Mouse (Mus musculus) retina, embryonic 14.5 days (tissue): Measurements from ENCODE around the gene Nmt1.

Experiments used
- DNase-seq: peaks from one replicate; pipeline ENCODE4 v3.0.0-alpha.2; 2015; ENCODE audit warnings: low spot score

The Nmt1 gene

GRCm38 (mm10) chr11:103005254-103005981 lies 22.6 kb upstream of the Nmt1 start:
- DNase-seq: no peak

GRCm38 (mm10) chr11:103006286-103007000 lies 21.5 kb upstream of the Nmt1 start:
- no peak for DNase-seq

- DNase-seq: no peak
Observed at GRCm38 (mm10) chr11:103007001-103007340, 21.0 kb upstream of the Nmt1 start.

- DNase-seq: no peak
Observed at GRCm38 (mm10) chr11:103008558-103008957, 19.4 kb upstream of the Nmt1 start.

- no peak for DNase-seq
Observed at GRCm38 (mm10) chr11:103009208-103009607, 18.8 kb upstream of the Nmt1 start.

- no peak for DNase-seq
Observed at GRCm38 (mm10) chr11:103010454-103011205, 17.4 kb upstream of the Nmt1 start.

- DNase-seq: no peak
Observed at GRCm38 (mm10) chr11:103011206-103011497, 16.8 kb upstream of the Nmt1 start.

GRCm38 (mm10) chr11:103015881-103016825 lies 11.8 kb upstream of the Nmt1 start:
- DNase-seq: no peak

GRCm38 (mm10) chr11:103016930-103017329 lies 11.1 kb upstream of the Nmt1 start:
- peak; percentile 95 for DNase-seq

GRCm38 (mm10) chr11:103017661-103018060 lies 10.3 kb upstream of the Nmt1 start:
- no peak for DNase-seq

- no peak for DNase-seq
Observed at GRCm38 (mm10) chr11:103018860-103019259, 9.1 kb upstream of the Nmt1 start.

GRCm38 (mm10) chr11:103019325-103019724 lies 8.7 kb upstream of the Nmt1 start:
- no peak for DNase-seq

GRCm38 (mm10) chr11:103020713-103021335 lies 7.2 kb upstream of the Nmt1 start:
- no peak for DNase-seq

GRCm38 (mm10) chr11:103023974-103024373 lies 4.0 kb upstream of the Nmt1 start:
- DNase-seq: no peak

- no peak for DNase-seq
Observed at GRCm38 (mm10) chr11:103026901-103027300, 1.1 kb upstream of the Nmt1 start.

- no peak for DNase-seq
Observed at GRCm38 (mm10) chr11:103027570-103028175, 317 bp upstream of the Nmt1 start.

GRCm38 (mm10) chr11:103033030-103033429 lies 5.0 kb downstream of the Nmt1 start:
- no peak for DNase-seq

GRCm38 (mm10) chr11:103035007-103035406 lies 7.0 kb downstream of the Nmt1 start:
- DNase-seq: no peak

- DNase-seq: no peak
Observed at GRCm38 (mm10) chr11:103036881-103037465, 9.0 kb downstream of the Nmt1 start.

GRCm38 (mm10) chr11:103038037-103038436 lies 10.0 kb downstream of the Nmt1 start:
- no peak for DNase-seq

GRCm38 (mm10) chr11:103042828-103043227 lies 14.8 kb downstream of the Nmt1 start:
- no peak for DNase-seq
